Mouse (Mus musculus) liver, embryonic 14.5 days (tissue): Measurements from ENCODE around the gene Glmp. TPM values are rescaled to one million over a fixed set of nuclear protein-coding genes. Genes with fewer than 3 reads are reported as not detected.
"Not testable (repeated sequence)": the region's sequence is repeated elsewhere in the genome, so short reads cannot be mapped to it uniquely, and the experiment has no call there.

Experiments
- ATAC-seq: fragments of 200-750 bp; cut with Nextera tagmentation; 2 replicates; pipeline ENCODE4 v1.8.0; 2017; ENCODE audit warnings: moderate number of reproducible peaks, mild to moderate bottlenecking, moderate library complexity; ENCODE audit not compliant: insufficient read depth
- DNase-seq, 3 experiments: peaks; one replicate each; pipeline ENCODE4 v3.0.0-alpha.2; 2012 to 2013; ENCODE audit warnings: low read depth in 3 of 3, low spot score in 3 of 3
- H3K27ac ChIP-seq: fragments of 300-500 bp; sonication (generic); 2 replicates; pipeline ENCODE4 v1.5.1; 2014; ENCODE audit warnings: moderate library complexity, mild to moderate bottlenecking, control low read depth, inconsistent platforms
- H3K27me3 ChIP-seq: fragments of 300-500 bp; sonication (generic); 2 replicates; pipeline ENCODE4 v1.6.1; 2014; ENCODE audit warnings: mild to moderate bottlenecking, low read length, moderate library complexity; ENCODE audit not compliant: control insufficient read depth, insufficient read depth
- H3K36me3 ChIP-seq: fragments of 300-500 bp; sonication (generic); replicated peaks from 2 replicates; pipeline ENCODE4 v1.6.1; 2014; ENCODE audit warnings: low read depth; ENCODE audit not compliant: control insufficient read depth, insufficient read depth
- H3K4me1 ChIP-seq, 2 experiments: fragments of 200-500 bp in 1 of 2; fragments of 300-500 bp in 1 of 2; sonication (generic) in 1 of 2; replicated peaks; 2 replicates each; pipeline ENCODE4 v1.6.1; 2012 to 2014; ENCODE audit warnings: antibody characterized with exemption in 1 of 2, inconsistent platforms in 1 of 2, low read length in 1 of 2; ENCODE audit not compliant: control insufficient read depth in 2 of 2, insufficient read depth in 2 of 2
- H3K4me2 ChIP-seq: fragments of 300-500 bp; sonication (generic); 2 replicates; pipeline ENCODE4 v1.6.1; 2014; ENCODE audit warnings: low read depth, mild to moderate bottlenecking, control low read depth, moderate library complexity
- H3K4me3 ChIP-seq, 2 experiments: fragments of 200-500 bp in 1 of 2; fragments of 300-500 bp in 1 of 2; sonication (generic) in 1 of 2; 2 replicates each; pipeline ENCODE4 v1.5.1; 2012 to 2014; ENCODE audit warnings: low read depth in 2 of 2, low read length in 2 of 2, mild to moderate bottlenecking in 2 of 2, control low read depth in 1 of 2, inconsistent platforms in 1 of 2, moderate library complexity in 1 of 2; ENCODE audit not compliant: insufficient read depth in 1 of 2
- H3K9ac ChIP-seq: fragments of 300-500 bp; sonication (generic); replicated peaks from 2 replicates; pipeline ENCODE4 v1.6.1; 2014; ENCODE audit warnings: mild to moderate bottlenecking, control low read depth, moderate library complexity
- H3K9me3 ChIP-seq: fragments of 300-500 bp; sonication (generic); 2 replicates; pipeline ENCODE4 v1.6.1; 2016; ENCODE audit warnings: low read length, mixed read lengths; ENCODE audit not compliant: control insufficient read depth
- CTCF ChIP-seq: IDR thresholded peaks from 2 replicates; pipeline ENCODE4 v1.5.1; 2016; ENCODE audit warnings: antibody characterized with exemption, low read depth, control low read depth
- EP300 ChIP-seq: IDR thresholded peaks from 2 replicates; pipeline ENCODE4 v1.6.1; 2016; ENCODE audit warnings: antibody characterized with exemption, low read depth
- WGBS: fragments of 180-500 bp; shearing (Covaris S2); extraction: QIAGEN DNeasy Blood & Tissue Kit; methylation state at CpG from one replicate; pipeline ENCODE4 v1.1.7; 2014; ENCODE audit not compliant: insufficient replicate concordance; 5-methylcytosine and 5-hydroxymethylcytosine counted together
- polyA plus RNA-seq, 2 experiments: library from polyadenylated mRNA; depleted of rRNA in 1 of 2; stranded (reverse) in 1 of 2; unstranded in 1 of 2; fragments of >200 nt; fragmentation: Nextera tagmentation in 1 of 2; extraction: Ambion mirVana in 1 of 2; gene quantifications; 2 replicates each; pipeline versions ENCODE4 v1.2.1 to v1.2.3; 2012 to 2014

Gene Glmp
- polyA plus RNA-seq, 2 experiments = 31.1 to 51.6 TPM

DNA sequence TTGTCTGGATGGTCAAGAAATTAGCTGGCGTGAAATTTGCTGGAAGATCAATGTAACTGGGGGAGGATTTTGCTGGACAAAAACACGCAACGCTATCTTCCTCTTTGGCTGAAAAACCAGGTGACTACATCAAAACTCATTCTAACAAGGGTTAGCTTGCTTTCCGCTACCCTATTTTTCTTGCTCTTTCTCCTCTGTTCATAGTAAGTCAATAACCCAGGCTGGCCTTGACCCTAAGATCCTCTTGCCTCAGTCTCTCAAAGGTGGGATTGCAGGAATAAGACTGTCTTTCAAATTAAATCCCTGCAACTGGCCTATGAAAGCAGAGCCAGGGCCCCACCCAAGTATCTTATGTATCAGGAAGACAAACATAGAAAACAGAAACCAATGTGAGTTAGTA is 37.7 kb upstream of the Glmp start, which contains the start of gene Gm38392:
Gene Gm38392, minus strand, starts transcription at position 101 of the 400 bp plus-strand sequence.
- Histone ChIP-seq H3K9me3 (no peaks in the 10 kb centered on the region), H3K4me1 (no peaks in the 10 kb centered on the region), H3K36me3 (no peaks in the 10 kb centered on the region), H3K4me3 (no peak within 1 kb of the TSS), H3K4me2 (no peak within 1 kb of the TSS), H3K27me3 (no peaks in the 10 kb centered on the region), H3K9ac (no peak within 1 kb of the TSS), H3K27ac (no peak within 1 kb of the TSS)
- no peak for DNase-seq
- ATAC-seq = no peak
- TF ChIP-seq EP300 = no peak
- no peak for TF ChIP-seq CTCF
- 86% methylated on average over 4 of the region's 4 CpGs for WGBS

- WGBS = 61% methylated on average over 8 of the region's 10 CpGs
- DNase-seq, H3K36me3 ChIP-seq, H3K4me2 ChIP-seq, H3K9me3 ChIP-seq, H3K9ac ChIP-seq, H3K4me3 ChIP-seq, ATAC-seq, H3K27ac ChIP-seq, H3K27me3 ChIP-seq, H3K4me1 ChIP-seq: not testable (repeated sequence)
These were observed 36.6 kb upstream of the Glmp start for GRCm38 (mm10) chr3:88288133-88288713.

- peak; percentile 77 for TF ChIP-seq CTCF
- TF ChIP-seq EP300 = no peak
- H3K27me3 ChIP-seq = no peaks in the 10 kb centered on the region
- H3K9ac ChIP-seq = no peak overlapping the region
- H3K4me3 ChIP-seq = no peak overlapping the region
- ATAC-seq = no peak
- H3K4me2 ChIP-seq = no peak overlapping the region
- peaks cover 3 to 6% of the 10 kb centered on the region in 2 experiments for H3K4me1 ChIP-seq
- 36% methylated on average over 4 of the region's 4 CpGs for WGBS
- no peak for DNase-seq
- no peaks in the 10 kb centered on the region for H3K9me3 ChIP-seq
- no peaks in the 10 kb centered on the region for H3K36me3 ChIP-seq
- no peak overlapping the region for H3K27ac ChIP-seq
These were observed 32.9 kb upstream of the Glmp start for GRCm38 (mm10) chr3:88291970-88292369.

GRCm38 (mm10) chr3:88295272-88295671 is 29.6 kb upstream of the Glmp start:
- peak overlapping the region; percentile 96 for H3K4me2 ChIP-seq
- H3K36me3 ChIP-seq, H3K27me3 ChIP-seq, DNase-seq, ATAC-seq, H3K27ac ChIP-seq, H3K9me3 ChIP-seq: not testable (repeated sequence)
- H3K9ac ChIP-seq = peak overlapping the region; percentile 76; the same call in 1 of the 2 replicates
- H3K4me3 ChIP-seq = peak overlapping the region; percentile 26 to 71; a peak in 2 of 4 replicates
- peaks cover 14 to 24% of the 10 kb centered on the region in 2 experiments for H3K4me1 ChIP-seq
- 52% methylated on average over 1 of the region's 1 CpGs for whole genome bisulfite sequencing

DNA sequence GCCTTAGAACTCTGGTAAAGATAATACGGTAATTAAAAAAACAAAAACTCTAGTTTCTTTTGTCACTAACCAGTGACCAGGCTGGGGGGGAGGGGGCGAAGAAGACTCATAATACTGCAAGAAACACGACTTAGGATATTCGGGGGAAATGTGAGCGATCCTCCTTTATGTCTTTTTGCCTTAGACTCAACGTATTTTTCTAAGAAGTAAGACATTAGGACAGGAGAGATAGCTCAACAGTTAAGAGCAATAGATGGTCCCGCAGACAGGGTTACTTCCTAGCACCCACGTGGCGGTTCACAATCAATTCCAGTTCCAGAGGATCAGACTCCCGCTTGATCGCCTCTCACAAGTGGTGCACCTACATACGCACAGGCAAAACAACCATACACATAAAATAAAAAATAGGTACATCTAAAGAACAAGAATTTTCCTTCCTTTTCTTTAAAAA is 28.7 kb upstream of the Glmp start:
- H3K4me1 ChIP-seq = peaks cover 14 to 24% of the 10 kb centered on the region in 2 experiments
- H3K27me3 ChIP-seq = no peaks in the 10 kb centered on the region
- under 1% methylated on average over 12 of the region's 12 CpGs for WGBS
- peak overlapping the region; percentile 76 for H3K9ac ChIP-seq
- TF ChIP-seq EP300 = no peak
- peak overlapping the region; percentile 88 for H3K27ac ChIP-seq
- DNase-seq = peak in 2 of 3 experiments; percentile 24 to 43
- peaks cover 14% of the 10 kb centered on the region for H3K36me3 ChIP-seq
- peak overlapping the region; percentile 71 to 72 for H3K4me3 ChIP-seq
- no peak for ATAC-seq
- H3K4me2 ChIP-seq = peak overlapping the region; percentile 96
- H3K9me3 ChIP-seq = no peaks in the 10 kb centered on the region
